Mouse (Mus musculus) forebrain, embryonic 10.5 days (tissue): ENCODE results near the gene Ykt6. TPM values are rescaled to one million over a fixed set of nuclear protein-coding genes. Genes with fewer than 3 reads are reported as not detected.
"Not testable (repeated sequence)": the region's sequence is repeated elsewhere in the genome, so short reads cannot be mapped to it uniquely, and the experiment has no call there.

Source experiments
- DNase-seq: peaks from one replicate; pipeline ENCODE4 v3.0.0-alpha.2; 2017; ENCODE audit warnings: low spot score; ENCODE audit errors: extremely low spot score
- H3K27ac ChIP-seq: fragments of 300-500 bp; sonication (generic); 2 replicates; pipeline ENCODE4 v1.5.1; 2016; ENCODE audit warnings: mild to moderate bottlenecking
- H3K27me3 ChIP-seq: fragments of 300-500 bp; sonication (generic); 2 replicates; pipeline ENCODE4 v1.6.1; 2016; ENCODE audit warnings: mild to moderate bottlenecking; ENCODE audit not compliant: poor library complexity, severe bottlenecking
- H3K36me3 ChIP-seq: fragments of 300-500 bp; sonication (generic); replicated peaks from 2 replicates; pipeline ENCODE4 v1.6.1; 2016; ENCODE audit warnings: mild to moderate bottlenecking, moderate library complexity
- H3K4me1 ChIP-seq: fragments of 300-500 bp; sonication (generic); 2 replicates; pipeline ENCODE4 v1.6.1; 2016
- H3K4me3 ChIP-seq: fragments of 300-500 bp; sonication (generic); 2 replicates; pipeline ENCODE4 v1.5.1; 2016; ENCODE audit warnings: mild to moderate bottlenecking, moderate library complexity
- H3K9me3 ChIP-seq: fragments of 300-500 bp; sonication (generic); 2 replicates; pipeline ENCODE4 v1.6.1; 2016; ENCODE audit warnings: mild to moderate bottlenecking, moderate library complexity
- WGBS: fragments of 180-500 bp; shearing (Covaris S2); methylation state at CpG from one replicate; pipeline ENCODE4 v1.1.7; 2016; 5-methylcytosine and 5-hydroxymethylcytosine counted together
- polyA plus RNA-seq: library from polyadenylated mRNA; unstranded; fragments of >200 nt; fragmentation: Nextera tagmentation; extraction: Ambion mirVana; gene quantifications from 2 replicates; pipeline ENCODE4 v1.2.1, GENCODE M21; 2016

The Ykt6 gene
- polyA plus RNA-seq, 1 experiment from 2014 or later = 65.5 TPM

DNA sequence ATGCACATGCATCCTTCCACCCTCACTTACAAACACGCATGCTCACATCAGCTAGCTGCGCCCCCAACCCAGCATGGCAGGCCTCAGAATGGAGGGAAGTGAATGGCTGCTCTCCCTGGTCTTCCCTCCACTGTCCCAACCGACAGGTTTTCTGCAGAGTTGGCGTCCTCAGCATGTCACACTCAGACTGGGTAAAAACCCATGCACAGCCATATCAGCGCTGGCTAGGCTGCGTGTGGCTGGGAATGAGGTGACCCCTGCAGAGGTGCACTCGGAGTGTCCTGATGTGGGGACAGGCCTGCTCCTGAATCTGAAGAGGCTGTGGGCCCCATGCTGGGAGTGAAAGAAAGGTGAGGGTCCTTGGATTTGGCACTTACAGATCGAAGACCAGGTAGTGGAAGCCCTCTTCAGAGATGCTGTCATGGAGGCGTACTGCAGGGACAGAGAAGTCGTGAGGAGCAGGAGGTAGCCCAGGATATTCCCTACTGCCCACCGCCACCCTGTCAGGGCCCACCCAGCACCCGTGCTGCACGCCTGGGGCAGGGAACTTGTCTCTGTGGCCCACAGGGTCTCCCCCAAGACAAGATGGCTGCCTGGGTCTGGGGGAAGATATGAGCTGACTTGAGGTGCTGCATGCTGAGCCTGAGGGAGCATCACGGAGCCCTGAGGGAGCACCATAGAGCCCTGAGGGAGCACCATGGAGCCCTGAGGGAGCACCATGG is 45.6 kb downstream of the Ykt6 start:
- Histone ChIP-seq H3K9me3 (no peaks in the 10 kb centered on the region), H3K27ac (peak overlapping the region; percentile 78), H3K4me3 (no peak overlapping the region), H3K36me3 (no peaks in the 10 kb centered on the region), H3K4me1 (peaks cover 22% of the 10 kb centered on the region), H3K27me3 (peaks cover 26% of the 10 kb centered on the region)
- no peak for DNase-seq
- WGBS = 84% methylated on average over 14 of the region's 14 CpGs

- H3K36me3 ChIP-seq = no peaks in the 10 kb centered on the region
- 81% methylated on average over 9 of the region's 9 CpGs for WGBS
- peaks cover 22% of the 10 kb centered on the region for H3K4me1 ChIP-seq
- no peak overlapping the region for H3K4me3 ChIP-seq
- peaks cover 26% of the 10 kb centered on the region for H3K27me3 ChIP-seq
- no peak overlapping the region for H3K27ac ChIP-seq
- no peaks in the 10 kb centered on the region for H3K9me3 ChIP-seq
- no peak for DNase-seq
Measured at GRCm38 (mm10) chr11:6001981-6002649, 46.6 kb downstream of the Ykt6 start.

DNA sequence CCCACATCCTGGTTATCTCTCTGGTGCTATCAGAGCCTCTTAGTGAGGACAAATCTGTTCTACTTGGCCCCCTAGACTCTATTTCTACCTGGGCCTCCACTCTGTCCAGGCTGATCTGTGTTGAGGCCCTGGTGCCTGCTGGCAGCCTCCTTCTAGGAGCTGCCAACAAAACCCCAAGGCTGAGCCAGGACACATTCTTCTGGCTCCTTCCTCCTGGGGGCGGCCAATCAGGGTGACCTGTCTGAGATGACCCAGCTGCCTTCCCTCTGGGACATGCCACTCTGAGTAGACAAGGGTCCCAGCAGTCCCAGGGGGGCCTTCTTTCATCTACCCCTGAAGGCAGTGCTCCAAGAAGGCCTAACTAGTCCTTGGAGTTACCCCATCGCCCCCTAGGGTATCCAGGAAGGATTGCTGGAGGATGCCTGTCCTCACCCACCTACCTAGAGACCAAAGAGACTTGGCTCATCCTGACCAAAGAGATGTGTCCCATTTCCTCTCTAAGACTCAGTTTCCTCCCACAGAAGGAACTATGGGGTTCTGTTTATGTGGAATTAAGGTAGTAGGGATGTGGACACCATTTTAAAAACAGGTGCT is 47.6 kb downstream of the Ykt6 start:
- no peak for DNase-seq
- Histone ChIP-seq H3K27me3 (peaks cover 34% of the 10 kb centered on the region), H3K9me3 (no peaks in the 10 kb centered on the region), H3K4me3 (no peak overlapping the region), H3K27ac (no peak overlapping the region), H3K4me1 (peaks cover 22% of the 10 kb centered on the region), H3K36me3 (no peaks in the 10 kb centered on the region)
- 45% methylated on average over 2 of the region's 2 CpGs for WGBS

- WGBS = 67% methylated on average over 1 of the region's 4 CpGs
- DNase-seq, H3K36me3 ChIP-seq, H3K4me3 ChIP-seq, H3K27ac ChIP-seq, H3K9me3 ChIP-seq: not testable (repeated sequence)
- Histone ChIP-seq H3K27me3 (peaks cover 45% of the 10 kb centered on the region), H3K4me1 (peaks cover 11% of the 10 kb centered on the region)
Measured at GRCm38 (mm10) chr11:6005374-6006043, 50.0 kb downstream of the Ykt6 start.

- H3K9me3 ChIP-seq, H3K36me3 ChIP-seq, H3K27ac ChIP-seq, H3K4me1 ChIP-seq, DNase-seq: not testable (repeated sequence)
- H3K4me3 ChIP-seq = peak overlapping the region; percentile 49
- WGBS = 2% methylated on average over 40 of the region's 44 CpGs
- H3K27me3 ChIP-seq = peaks cover 45% of the 10 kb centered on the region
Measured at GRCm38 (mm10) chr11:6006351-6007009, 51.0 kb downstream of the Ykt6 start.

- not testable (repeated sequence) for H3K9me3 ChIP-seq, H3K36me3 ChIP-seq, DNase-seq, H3K4me1 ChIP-seq, H3K27ac ChIP-seq
- Histone ChIP-seq H3K4me3 (peak overlapping the region; percentile 49), H3K27me3 (peaks cover 45% of the 10 kb centered on the region)
- 8% methylated on average over 25 of the region's 49 CpGs for WGBS
Measured at GRCm38 (mm10) chr11:6007010-6007778, 51.7 kb downstream of the Ykt6 start.

GRCm38 (mm10) chr11:6007779-6008128 is 52.3 kb downstream of the Ykt6 start:
- H3K4me1 ChIP-seq, H3K27ac ChIP-seq, H3K36me3 ChIP-seq, H3K9me3 ChIP-seq, DNase-seq: not testable (repeated sequence)
- WGBS = 20% methylated on average over 12 of the region's 13 CpGs
- Histone ChIP-seq H3K27me3 (peaks cover 45% of the 10 kb centered on the region), H3K4me3 (peak overlapping the region; percentile 40)

GRCm38 (mm10) chr11:6010751-6011482 is 55.4 kb downstream of the Ykt6 start:
- H3K27me3 ChIP-seq = peaks cover 19% of the 10 kb centered on the region
- not testable (repeated sequence) for H3K36me3 ChIP-seq, H3K4me1 ChIP-seq, H3K4me3 ChIP-seq, DNase-seq, H3K27ac ChIP-seq, H3K9me3 ChIP-seq
- 78% methylated on average over 3 of the region's 18 CpGs for WGBS

DNA sequence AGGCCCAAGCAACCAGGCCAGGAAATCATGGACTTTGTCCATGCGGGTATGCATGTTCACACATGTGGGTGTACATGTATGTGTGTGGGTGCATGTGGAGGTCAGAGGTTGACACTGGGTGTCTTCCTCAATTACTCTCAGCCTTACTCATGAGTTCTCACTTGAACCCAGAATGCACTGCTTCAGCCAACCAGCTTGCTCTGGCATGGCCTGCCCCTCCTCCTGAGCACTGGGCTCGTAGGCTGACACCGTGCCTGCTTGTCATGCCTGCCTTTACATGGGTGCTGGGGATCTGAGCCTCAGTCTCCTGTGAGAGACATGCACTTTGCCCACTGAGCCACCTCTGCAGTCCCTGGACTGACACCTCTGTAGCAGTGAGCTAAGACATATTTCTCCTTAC is 56.4 kb downstream of the Ykt6 start:
- no peaks in the 10 kb centered on the region for H3K36me3 ChIP-seq
- no peak for DNase-seq
- peaks cover 19% of the 10 kb centered on the region for H3K27me3 ChIP-seq
- no peaks in the 10 kb centered on the region for H3K9me3 ChIP-seq
- H3K27ac ChIP-seq = no peak overlapping the region
- 99% methylated on average over 3 of the region's 3 CpGs for WGBS
- no peak overlapping the region for H3K4me3 ChIP-seq
- H3K4me1 ChIP-seq = no peaks in the 10 kb centered on the region

DNA sequence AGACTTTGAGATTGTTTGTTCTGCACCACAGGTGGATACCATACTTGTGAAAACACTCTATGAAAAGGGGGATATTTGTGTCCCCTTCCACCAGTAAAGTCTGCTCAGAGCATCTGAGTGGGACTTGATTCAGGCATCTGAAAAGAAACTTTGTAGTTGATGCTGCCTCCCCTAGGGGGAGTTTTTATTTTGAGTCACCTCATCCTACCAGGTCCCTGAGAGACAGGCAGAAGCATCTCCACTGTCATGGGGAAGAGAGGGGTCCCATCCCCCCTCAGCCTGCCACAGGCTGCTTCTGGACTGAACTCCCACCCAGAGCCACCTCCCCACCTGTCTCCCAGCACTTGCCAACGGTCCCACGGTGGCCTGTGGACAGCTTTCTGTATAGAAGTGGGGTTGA is 57.9 kb downstream of the Ykt6 start:
- no peak for DNase-seq

GRCm38 (mm10) chr11:6015011-6015431 is 59.5 kb downstream of the Ykt6 start:
- no peaks in the 10 kb centered on the region for H3K9me3 ChIP-seq
- H3K4me1 ChIP-seq = no peaks in the 10 kb centered on the region
- no peak overlapping the region for H3K27ac ChIP-seq
- no peak for DNase-seq
- no peak overlapping the region for H3K4me3 ChIP-seq
- no peaks in the 10 kb centered on the region for H3K27me3 ChIP-seq
- no peaks in the 10 kb centered on the region for H3K36me3 ChIP-seq
- WGBS = 91% methylated on average over 6 of the region's 6 CpGs

More for the DNA sequence above, 57.9 kb downstream of the Ykt6 start:
- 71% methylated on average over 2 of the region's 2 CpGs for WGBS
- no peak overlapping the region for H3K4me3 ChIP-seq
- no peak overlapping the region for H3K27ac ChIP-seq
- H3K4me1 ChIP-seq = no peaks in the 10 kb centered on the region
- H3K27me3 ChIP-seq = peaks cover 9% of the 10 kb centered on the region
- H3K36me3 ChIP-seq = no peaks in the 10 kb centered on the region
- no peaks in the 10 kb centered on the region for H3K9me3 ChIP-seq
